Mouse (Mus musculus) heart, postnatal 25 days (tissue): Measurements from ENCODE around the gene Faap20. TPM values are rescaled to one million over a fixed set of nuclear protein-coding genes. Genes with fewer than 3 reads are reported as not detected.
"Not testable (repeated sequence)": the region's sequence is repeated elsewhere in the genome, so short reads cannot be mapped to it uniquely, and the experiment has no call there.

ENCODE experiments used
- DNase-seq: peaks from one replicate; pipeline ENCODE4 v3.0.0; 2022; ENCODE audit warnings: low spot score
- intact Hi-C: fragments of 180-260 bp; cut with DNase I; formaldehyde crosslinking; loops from one replicate; pipeline ENCODE4 v1.15.1; 2025
- total RNA-seq, 2 experiments: library from RNA; stranded (reverse); gene quantifications; 2 replicates each; pipeline ENCODE4 v1.2.3; 2021

Faap20 gene
- total RNA-seq, 2 experiments from 2014 or later: 13.5 to 15.5 TPM

DNA sequence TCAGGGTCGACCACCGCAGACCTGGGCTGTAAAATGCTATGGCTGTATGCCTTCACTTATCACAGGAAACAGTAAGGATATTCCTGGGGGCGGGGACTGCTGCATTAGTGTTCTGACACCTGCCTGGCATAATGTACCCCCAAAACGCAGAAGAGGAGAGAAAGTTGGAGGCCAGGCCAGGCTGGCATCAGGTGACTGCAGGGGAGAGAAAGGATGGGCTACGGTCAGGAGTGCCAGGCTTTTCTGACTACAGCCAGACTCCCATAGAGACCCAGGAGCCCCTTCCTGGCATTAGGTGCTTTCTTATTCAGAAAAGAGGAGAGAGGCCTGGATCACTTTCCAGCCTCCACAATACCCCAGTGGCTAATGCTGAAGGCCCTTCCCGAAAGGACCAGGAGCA, 10.1 kb upstream of the Faap20 start:
- DNase-seq: no peak
- intact Hi-C loops: no loop called here

- DNase-seq: no peak
- intact Hi-C loops: loop anchor here (10.0 kb wide), 2 partner anchors 117 to 367 kb away; no protein-coding TSS in a partner anchor
These were observed 7.8 kb upstream of the Faap20 start for GRCm38 (mm10) chr4:155241789-155242188.

GRCm38 (mm10) chr4:155242292-155242691, 7.3 kb upstream of the Faap20 start:
- intact Hi-C loops: loop anchor here (10.0 kb wide), 2 partner anchors 117 to 367 kb away; no protein-coding TSS in a partner anchor

GRCm38 (mm10) chr4:155243233-155243632, 6.4 kb upstream of the Faap20 start:
- no peak for DNase-seq
- intact Hi-C loops: loop anchor here (10.0 kb wide), 2 partner anchors 118 to 368 kb away; no protein-coding TSS in a partner anchor

More at GRCm38 (mm10) chr4:155242292-155242691, 7.3 kb upstream of the Faap20 start:
- DNase-seq: no peak

GRCm38 (mm10) chr4:155245770-155246492, 3.7 kb upstream of the Faap20 start:
- DNase-seq: no peak
- intact Hi-C loops: loop anchor here (5.0 to 10.0 kb wide), 3 partner anchors 59 to 371 kb away; no protein-coding TSS in a partner anchor

DNA sequence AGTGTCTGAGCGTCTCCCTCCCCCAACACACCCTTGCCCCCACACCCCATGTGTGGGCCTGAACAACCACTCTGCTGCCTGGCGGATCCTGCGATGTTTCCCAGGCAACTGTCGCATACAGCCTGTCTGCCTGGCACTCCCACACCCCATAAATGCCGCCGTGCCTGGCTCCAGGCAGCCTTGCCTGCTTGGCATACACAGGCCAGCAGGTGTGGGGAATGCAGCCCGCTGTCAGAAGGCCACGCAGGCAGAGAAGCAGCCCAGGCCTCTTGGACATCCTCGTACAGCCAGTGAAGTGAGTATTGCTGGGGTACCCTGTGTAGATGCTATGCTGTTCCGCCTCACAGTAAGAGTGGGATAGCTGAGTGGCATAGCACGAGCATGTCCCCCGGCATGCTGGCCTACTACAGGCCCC, 2.9 kb upstream of the Faap20 start:
- no peak for DNase-seq
- intact Hi-C loops: loop anchor here (5.0 to 10.0 kb wide), 3 partner anchors 59 to 372 kb away; no protein-coding TSS in a partner anchor

GRCm38 (mm10) chr4:155248054-155248453, 1.5 kb upstream of the Faap20 start:
- intact Hi-C loops: loop anchor here (1.0 to 10.0 kb wide), 5 partner anchors 12 to 373 kb away; no protein-coding TSS in a partner anchor
- not testable (repeated sequence) for DNase-seq

GRCm38 (mm10) chr4:155249257-155249647, 350 bp upstream of the Faap20 start:
- peak; percentile 86 for DNase-seq
- intact Hi-C loops: loop anchor here (1.0 to 10.0 kb wide), 5 partner anchors 24 to 374 kb away; no protein-coding TSS in a partner anchor

GRCm38 (mm10) chr4:155250361-155251117, 937 bp downstream of the Faap20 start:
- intact Hi-C loops: loop anchor here (5.0 kb wide), 1 partner anchor 57 kb away; no protein-coding TSS in a partner anchor
- DNase-seq: no peak

- intact Hi-C loops: loop anchor here (5.0 kb wide), 1 partner anchor 56 kb away; no protein-coding TSS in a partner anchor
- DNase-seq: no peak
These were observed 1.5 kb downstream of the Faap20 start for GRCm38 (mm10) chr4:155251147-155251546.

- intact Hi-C loops: loop anchor here (5.0 kb wide), 1 partner anchor 55 kb away; no protein-coding TSS in a partner anchor
- no peak for DNase-seq
These were observed 2.7 kb downstream of the Faap20 start for GRCm38 (mm10) chr4:155252253-155252652.

- intact Hi-C loops: no loop called here
- no peak for DNase-seq
These were observed 15.1 kb downstream of the Faap20 start for GRCm38 (mm10) chr4:155264521-155265321.

- intact Hi-C loops: no loop called here
- no peak for DNase-seq
These were observed 17.5 kb downstream of the Faap20 start for GRCm38 (mm10) chr4:155267047-155267543.

DNA sequence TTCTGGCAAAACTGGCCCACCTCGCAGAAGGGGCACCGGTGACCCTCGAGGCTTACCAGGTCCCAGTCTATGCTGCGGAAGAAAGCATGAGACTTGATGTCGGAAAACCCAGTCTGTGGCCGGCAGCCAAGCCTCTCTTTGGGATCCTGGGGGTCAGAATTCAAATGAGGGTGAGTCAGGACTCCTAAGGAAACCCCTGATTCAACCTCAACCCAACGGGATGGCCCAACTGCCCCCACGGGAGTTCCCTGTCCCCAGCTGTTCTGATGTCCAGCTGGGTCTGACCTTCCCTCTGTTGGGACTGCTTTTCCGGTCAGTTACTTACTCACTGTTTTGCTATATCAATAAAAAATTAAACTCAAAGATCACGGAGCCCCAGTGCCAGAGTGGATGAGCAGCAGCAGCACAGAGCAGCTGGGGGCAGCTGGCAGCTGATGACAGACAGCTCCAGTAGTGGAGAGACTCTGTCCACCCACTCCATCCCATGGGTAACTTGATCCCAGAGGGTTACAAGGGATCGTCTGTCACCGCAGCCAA, 18.1 kb downstream of the Faap20 start:
- DNase-seq: no peak
- intact Hi-C loops: loop anchor here (1.0 kb wide), 1 partner anchor 41 kb away; no protein-coding TSS in a partner anchor

DNA sequence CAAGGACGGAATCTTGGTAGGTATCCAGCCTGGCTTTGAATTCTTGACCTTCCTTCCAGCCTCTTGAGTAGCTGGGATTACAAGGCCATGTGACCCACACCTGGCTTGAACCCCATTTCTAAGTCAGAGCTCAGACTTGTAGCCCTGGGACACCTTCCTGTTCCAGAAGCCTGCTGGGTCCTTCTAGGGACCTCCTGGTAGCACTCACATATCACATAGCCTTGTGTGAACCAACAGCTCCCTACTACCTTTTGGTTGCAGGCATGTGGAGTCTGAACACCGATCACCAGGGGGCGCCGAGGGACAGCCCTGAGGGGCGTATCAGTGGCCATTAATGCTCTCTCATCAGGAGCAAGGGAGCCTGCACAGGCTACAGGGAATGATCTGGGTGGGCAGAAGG, 18.8 kb downstream of the Faap20 start:
- intact Hi-C loops: loop anchor here (1.0 kb wide), 1 partner anchor 40 kb away; no protein-coding TSS in a partner anchor
- DNase-seq: peak; percentile 36

DNA sequence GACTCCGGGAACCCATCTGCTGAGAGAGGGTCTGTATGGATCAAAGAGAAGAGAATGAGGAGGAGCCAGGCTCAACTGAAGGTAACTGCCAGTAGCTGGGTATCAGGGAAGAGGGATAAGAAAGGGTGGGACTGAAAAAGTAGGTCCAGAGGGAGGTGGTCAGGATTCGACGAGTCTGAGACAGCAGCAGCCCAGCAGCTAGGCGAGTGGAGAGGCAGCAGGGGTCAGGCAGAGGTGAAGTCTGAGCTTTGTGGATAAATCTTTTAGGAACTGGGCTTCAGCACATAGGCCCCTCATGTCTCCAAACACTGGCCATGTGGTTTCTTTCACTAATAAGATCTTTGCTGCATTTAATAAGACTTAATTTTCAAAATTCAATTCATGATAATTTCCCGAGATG, 24.8 kb downstream of the Faap20 start:
- no peak for DNase-seq
- intact Hi-C loops: no loop called here

GRCm38 (mm10) chr4:155274851-155275250, 25.2 kb downstream of the Faap20 start:
- intact Hi-C loops: no loop called here
- DNase-seq: no peak

DNA sequence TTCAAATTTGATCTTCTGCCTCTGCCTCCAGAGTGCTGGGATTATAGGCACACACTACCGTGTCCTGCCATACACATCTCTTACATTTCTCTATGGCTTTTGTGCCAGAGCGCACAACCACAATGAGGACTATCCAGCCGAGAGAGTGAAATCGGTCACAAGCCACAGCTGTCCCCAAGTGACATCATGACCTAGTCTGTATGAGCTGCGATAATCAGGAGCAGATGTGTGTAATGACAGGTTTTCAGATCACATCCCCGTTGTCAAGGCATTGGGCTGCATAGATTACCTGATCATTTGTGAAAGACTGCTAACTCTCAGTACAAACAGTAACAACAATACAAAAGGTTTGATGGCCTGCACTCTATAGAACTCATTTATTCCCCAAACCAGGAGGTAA, 28.4 kb downstream of the Faap20 start:
- intact Hi-C loops: no loop called here
- DNase-seq: no peak

GRCm38 (mm10) chr4:155279054-155279453, 29.5 kb downstream of the Faap20 start:
- intact Hi-C loops: no loop called here
- DNase-seq: no peak
